Mouse (Mus musculus): ENCODE results near the gene Sfxn4. TPM values are rescaled to one million over a fixed set of nuclear protein-coding genes. Genes with fewer than 3 reads are reported as not detected.
A peak's percentile ranks its signal among the peaks of the same experiment; 100 is the strongest.
"Not testable (repeated sequence)": the region's sequence is repeated elsewhere in the genome, so short reads cannot be mapped to it uniquely, and the experiment has no call there.

Sfxn4 gene
- 1 to 10 TPM; 1.9 to 2.8 TPM for total RNA-seq (2021)
- long read RNA-seq, experiment 1, partial matches to known transcripts = 0 of 4 reads
- long read RNA-seq, experiment 1, other reads (novel, unspliced or antisense) = 2 of 4 reads
- long read RNA-seq, experiment 2, partial matches to known transcripts = 0 of 2 reads
- long read RNA-seq, experiment 2, other reads (novel, unspliced or antisense) = 0 of 2 reads

DNA sequence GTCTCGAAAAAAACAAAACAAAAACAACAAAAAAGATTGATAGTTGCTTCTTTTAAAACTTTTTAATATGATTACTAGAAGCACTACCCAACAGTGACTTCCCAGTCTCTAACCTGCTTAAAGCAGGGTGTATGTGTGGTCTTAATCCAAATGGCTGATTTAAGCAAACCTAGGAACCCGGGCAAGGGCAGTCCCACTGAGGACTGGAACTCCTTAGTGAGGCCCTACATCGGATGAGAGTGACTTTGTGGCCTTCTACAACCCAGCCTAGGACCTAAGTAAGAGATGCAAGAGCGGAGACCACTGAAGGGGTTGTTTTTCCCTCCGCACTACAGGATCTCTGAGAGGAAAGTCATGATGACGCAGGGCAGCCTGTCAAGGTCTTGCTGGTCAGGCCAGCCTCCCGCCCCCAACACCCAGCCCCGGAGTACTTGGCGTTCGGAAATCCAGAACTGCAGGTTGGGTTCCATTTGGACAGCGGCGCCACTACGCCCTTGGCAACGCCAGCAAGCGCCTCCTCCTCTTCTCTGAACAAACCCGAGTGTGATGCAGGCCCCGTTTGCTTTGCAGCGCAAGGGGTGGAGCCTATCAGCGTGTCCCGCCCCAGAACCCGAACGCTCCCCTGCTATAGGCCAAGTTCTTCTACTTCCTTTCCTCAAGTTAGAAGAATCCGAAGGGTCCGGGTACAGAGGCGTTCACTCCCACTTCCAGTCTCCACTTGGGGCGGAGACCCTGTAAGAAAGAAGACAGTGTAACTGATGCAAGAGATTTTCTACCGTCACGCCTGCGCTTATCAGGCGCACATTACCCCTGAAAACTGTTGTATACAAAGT is at the start of gene Sfxn4:
Sfxn4 (minus strand) TSS at position 612 of the 833 bp plus-strand sequence.
- peak; percentile 82 for DNase-seq

DNA sequence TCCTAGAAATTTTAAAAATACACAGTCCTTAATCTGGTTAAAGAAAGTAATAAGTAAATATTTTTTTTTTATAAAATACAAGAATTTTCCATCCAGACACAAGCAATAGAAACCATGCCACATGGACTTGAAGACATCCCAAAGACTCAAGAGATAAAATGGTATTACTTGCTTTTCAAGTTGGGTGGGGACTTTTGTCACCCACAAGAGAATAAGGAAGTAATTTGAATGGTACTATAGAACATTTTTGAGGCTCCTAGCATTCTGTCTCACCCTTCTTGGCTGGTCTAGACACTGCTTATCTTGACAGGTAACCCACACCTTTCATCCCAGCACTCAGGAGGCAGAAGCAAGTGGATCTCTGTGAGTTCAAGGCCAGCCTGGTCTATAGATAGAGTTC is 49.0 kb upstream of the Sfxn4 start:
- no peak for DNase-seq

DNA sequence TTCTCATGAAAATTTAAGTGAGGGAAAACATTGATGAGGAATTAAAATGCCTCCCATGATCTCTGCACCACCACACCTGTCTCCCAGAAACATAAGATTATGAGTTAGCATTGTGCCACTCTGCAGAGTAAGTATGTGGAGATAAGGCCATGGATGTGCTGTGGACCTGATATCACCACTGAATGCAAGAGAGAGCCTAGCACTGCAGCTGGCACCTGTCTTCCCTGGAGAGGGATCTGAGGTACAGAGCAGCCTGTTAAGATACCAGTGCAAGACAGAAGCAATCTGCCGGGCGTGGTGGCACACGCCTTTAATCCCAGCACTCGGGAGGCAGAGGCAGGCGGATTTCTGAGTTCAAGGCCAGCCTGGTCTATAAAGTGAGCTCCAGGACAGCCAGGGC is 44.2 kb upstream of the Sfxn4 start:
- DNase-seq = no peak

DNA sequence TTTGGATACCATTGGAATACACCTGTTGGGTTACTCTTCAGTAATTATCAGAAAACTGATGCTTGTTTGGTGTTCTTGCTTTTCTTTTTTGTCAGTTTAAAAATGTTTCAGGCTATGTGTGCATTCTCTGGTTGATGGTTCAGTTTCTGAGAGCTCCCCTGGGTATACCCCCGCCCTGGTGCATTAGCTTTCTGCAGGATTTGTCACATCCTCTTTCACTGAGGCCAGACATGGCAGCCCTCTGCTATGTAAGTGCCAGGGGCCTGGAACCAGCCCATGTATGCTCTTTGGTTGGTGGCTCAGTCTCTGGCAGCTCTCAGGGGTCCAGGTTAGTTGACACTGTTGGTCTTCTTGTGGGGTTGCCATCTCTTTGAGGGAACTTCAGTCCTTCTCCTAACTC is 42.7 kb upstream of the Sfxn4 start:
- DNase-seq = no peak

DNA sequence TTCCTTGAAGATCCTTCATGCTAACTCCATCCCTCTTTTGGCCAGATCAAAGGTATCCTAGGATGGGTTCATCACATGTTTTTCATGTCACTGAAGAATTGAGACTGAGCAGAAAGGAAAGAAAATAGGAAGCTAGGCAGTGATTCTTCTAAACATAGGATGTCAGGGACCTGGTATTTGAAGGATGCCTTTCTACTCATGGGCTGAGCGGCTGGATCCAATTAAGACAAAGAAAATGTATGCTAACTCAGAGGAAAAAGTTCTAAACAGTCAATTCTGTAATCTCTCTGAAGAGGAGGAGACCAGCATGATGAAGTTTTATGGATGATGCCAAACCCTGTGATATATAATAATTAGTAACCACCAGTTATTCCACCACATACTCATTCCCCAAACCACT is 41.9 kb upstream of the Sfxn4 start:
- no peak for DNase-seq

DNA sequence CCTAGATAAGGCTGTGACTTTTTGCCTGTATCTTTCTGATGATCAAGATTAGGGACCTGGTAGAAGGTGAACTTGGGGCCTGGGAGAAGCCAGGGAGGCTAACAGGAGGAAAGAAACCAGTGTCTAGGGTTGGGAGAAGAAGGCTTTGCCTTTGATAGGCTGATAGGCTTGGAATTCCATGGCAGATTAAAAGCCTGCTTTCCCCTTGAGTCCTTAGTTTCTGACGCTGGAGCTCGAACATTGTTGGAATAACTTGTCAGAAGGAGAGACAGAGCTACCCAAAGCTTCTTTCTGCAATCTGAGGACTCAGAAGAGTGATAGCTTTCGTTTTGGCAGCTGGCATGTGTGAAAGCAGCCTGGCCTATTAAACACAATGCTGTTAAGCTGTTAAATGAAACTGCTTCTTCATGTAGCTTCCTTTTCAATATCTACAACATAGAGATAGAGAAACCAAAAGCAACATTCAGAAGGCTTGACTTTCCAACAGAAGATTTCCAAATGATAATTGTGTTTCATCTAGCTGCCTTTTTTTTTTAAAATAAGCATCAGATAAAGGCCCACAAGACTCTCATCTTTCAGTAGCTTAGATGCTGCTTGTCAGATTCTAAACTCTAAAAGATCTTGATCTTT is 34.1 kb upstream of the Sfxn4 start:
- DNase-seq = no peak

DNA sequence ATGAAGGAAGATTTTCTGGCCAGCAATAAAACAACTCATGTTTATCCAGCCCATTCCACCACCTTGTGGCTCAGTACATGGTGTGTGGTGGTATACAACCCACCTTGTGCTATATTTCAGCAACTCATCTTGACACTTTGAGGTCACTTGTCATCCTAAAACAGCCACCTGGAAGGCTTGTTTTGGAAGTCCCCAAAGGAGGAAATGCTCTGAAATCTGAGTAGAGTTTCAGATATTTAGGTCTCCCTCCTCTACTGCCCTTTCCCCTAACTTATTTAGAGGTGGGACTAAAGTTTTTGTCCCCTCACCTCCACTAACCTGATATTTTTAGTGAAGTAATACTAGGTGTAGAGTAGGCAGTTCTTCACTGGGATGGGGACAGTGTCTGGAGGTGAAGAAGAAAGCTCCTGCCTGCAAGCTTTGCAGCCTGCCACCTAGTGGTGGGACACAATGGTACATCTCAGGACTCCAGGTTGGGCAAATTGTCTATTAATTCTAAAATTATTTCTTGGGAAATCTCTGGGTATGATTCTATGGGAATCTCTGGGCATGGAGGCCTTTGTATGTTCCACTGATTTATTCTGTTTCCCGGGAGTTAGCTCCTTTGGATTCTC is 30.8 kb upstream of the Sfxn4 start:
- peak; percentile 63 for DNase-seq

DNA sequence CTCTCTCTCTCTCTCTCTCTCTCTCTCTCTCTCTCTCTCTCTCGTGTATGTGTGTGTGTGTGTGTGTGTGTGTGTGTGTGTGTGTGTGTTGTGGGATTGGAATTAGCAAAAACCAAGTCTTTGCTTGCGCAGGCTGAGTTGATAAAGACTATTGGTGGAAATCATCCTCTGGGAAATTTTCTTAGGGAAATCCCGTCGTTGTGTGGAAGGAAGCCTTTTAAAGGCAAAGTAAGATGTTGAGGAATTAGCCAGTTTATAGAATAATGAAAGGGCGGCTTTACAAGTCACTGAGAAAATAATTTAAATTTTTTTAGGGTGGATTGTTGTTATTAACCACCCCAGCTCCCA is 29.8 kb upstream of the Sfxn4 start:
- no peak for DNase-seq

DNA sequence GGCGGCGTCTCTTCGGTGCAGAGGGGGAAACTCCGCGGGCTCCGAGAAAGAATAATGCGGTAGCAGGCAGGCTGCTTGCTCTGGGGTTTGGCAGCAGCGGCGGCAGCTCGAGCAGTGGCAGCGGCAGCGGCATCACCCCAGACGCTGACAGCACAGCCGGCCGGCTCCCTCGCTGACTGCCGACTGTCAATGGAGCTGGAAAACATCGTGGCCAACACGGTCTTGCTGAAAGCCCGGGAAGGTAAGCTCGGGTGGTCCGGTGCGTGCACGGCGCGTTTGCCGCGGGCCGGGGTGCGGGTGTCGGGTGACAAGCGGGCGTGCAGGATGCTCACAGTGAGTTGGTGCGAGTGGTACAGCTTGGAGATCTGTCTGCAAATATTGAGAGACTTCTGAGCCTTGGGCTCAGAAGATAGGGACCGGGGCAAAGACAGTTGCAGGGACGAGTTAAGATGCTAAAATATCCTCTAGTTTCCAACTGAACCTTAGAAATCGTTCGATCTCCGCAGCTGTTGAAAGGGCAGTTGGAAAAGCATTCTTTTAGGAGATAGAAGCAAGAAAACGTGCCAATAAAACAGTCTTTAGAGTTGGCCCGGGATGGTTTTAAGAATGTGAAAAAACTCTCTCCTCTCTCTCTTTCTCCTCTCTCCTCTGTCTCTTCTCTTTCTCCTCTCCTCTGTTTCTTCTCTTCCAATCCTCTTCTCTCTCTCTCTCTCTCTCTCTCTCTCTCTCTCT is 29.3 kb upstream of the Sfxn4 start:
- DNase-seq = peak; percentile 42

DNA sequence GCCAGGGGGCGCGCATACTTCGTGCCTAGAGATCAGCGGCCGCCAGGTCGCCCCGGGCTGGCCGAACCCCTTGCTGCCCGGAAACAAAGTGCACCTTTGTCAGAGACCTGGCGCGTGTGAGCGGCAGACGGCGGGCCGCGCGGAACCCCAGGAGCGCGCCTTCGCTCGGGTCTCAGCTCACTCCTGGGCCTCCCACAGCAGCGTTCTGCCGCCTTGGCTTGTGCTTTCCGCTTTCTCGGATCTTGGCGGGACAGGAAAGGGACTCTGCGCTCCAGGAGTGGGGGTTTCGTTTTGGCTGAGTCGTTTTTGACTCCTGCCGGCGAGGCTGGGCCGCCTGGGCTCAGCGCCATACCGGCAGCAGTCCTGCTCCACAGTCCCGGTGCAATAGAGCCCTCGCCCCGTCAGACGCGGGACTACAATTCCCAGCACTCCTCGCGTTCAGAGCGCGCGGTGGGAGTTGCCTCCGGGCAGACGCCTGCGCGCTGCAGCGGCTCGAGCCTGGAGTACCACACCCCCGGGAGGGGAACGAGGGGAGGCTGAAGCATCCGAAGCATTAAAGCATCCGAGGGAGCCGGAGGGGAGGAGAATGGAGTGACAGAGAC is 28.5 kb upstream of the Sfxn4 start, which contains the start of gene Grk5:
Grk5 (plus strand) TSS at position 36 of the 602 bp plus-strand sequence.
- peak; percentile 98 for DNase-seq

DNA sequence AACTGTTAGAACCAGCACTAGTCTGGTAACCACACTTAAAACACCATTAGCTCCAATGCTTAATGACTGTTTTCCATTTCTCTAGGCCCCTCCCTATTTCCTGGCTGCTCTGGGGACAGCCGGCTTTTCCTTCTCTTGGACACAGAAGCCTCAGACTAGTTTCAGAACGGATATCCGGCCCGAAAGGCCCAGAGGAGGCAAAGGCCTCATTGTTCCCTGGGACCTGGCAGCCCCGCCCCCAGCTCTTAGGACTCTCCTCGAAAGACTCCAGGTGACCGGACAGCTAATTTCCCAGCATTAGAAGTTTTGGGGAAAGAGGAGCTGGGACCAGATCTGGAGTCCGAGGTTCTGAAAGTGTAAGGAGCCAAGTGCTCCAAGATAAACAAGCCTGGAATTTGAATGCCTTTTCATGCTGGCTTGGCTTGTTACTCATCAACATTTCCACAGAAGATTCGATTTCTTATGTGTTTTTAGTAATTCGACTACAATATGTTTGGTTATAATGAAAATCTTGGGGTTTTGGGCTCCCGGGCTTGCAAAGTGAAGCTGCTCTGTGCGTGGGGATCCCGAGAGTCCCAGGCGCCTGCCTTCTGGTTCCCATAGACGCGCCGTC is 27.9 kb upstream of the Sfxn4 start:
- peak; percentile 45 for DNase-seq

DNA sequence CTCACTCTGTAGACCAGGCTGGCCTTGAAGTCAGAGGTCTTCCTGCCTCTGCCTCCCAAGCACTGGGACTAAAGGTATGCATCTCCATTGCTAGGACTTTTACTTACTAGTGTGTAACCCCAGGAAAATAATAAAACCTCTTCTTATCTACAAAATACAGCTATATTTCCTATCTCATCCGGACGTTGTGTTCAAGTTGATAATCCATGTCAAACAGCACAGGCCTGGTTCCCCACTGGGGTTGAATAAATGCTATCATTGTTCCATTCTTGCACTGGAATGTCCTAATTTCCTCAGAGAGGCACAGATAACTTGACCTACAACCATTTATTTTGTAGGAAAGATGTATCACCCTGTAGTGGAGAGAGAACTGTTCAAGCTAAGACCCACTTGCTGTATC is 26.4 kb upstream of the Sfxn4 start:
- DNase-seq = no peak

DNA sequence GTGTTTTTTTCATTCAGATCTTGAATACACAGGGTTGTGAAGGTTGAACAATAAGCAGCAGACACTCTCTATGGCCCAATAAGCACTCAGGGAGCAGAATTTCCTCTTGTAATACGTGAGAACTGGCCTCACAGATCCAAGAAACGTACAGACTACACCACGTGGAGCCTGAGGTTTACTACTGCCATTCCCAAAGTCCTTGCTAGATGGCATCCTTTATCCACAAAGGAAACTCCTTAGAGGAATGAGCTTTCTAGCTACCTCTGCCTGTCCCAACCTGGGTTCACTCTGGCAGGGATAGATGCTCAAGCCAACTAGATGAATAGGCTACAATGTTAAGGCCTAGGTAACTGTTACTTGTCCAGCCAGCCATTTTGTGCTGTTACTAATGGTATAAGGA is 21.9 kb upstream of the Sfxn4 start:
- no peak for DNase-seq

DNA sequence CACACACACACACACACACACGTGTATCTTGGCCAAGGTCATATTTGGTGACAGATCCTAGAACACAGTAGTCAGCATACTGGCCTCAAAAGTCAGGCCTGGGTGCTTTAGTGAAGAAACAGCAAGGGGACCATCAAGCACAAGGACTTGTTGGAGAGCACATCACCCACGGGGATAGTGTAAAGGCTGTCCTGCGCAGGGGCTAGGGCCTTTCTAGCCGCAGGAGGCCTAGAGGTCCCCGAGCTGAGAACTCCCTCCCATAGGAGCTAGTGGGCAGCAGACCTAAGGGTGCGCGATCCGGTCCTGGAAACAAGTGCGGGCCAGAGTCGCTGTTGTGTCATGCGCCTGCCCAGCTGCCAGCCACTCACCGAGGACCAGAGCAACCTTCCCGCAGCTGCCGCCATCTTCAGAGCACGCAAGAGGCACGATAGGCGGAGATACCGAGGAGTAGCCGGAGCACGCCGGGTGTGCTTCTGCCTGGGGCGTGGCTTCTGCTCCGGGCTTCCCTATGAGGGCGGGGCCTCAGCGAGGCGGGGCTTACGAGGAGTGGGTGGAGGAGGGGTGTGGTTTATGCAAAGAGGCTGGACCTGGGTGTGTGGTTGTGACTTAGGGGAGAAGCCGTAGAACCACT is 12.9 kb upstream of the Sfxn4 start, which contains the start of gene Prdx3:
Prdx3 (minus strand) TSS at position 493 of the 631 bp plus-strand sequence.
- peak; percentile 94 for DNase-seq

DNA sequence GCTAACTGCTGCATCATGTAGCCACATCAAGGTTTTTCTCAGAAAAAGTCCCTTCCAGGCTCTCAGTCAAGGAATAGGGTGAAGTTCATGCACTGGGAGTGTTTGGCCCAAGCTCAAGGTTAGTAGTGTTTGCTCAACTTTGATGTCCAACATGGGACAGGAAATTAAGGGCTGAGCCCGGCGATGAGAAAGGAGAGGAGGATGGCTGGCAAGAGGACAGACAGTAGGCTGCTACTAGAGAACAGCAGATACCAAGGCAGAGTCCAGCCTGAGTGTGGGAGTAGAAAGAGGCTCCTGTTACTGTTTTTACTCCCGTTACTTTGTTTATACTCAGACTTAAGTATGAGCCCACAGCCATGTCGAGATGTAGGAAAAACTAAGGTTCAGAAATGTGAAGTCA is 12.2 kb upstream of the Sfxn4 start:
- DNase-seq = peak; percentile 7

DNA sequence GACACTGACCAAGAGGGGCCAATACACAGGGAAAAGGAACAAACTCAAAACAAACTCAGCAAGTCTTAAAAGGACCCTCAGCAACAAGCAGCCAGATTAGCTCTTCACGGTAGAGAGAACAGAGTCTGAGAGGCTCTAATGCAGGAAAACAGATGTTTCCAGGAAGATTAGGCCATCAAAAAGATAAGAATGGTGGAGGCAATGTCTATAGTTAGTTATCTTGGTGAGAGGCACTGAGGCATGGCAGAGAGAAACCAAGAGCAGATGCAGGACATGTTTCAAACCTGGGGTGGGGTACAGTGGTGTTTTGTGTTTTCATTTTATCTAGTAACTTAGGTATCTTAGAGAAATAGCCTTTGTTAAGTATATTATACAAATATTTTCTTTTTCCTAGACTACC is 11.0 kb upstream of the Sfxn4 start:
- DNase-seq = no peak

DNA sequence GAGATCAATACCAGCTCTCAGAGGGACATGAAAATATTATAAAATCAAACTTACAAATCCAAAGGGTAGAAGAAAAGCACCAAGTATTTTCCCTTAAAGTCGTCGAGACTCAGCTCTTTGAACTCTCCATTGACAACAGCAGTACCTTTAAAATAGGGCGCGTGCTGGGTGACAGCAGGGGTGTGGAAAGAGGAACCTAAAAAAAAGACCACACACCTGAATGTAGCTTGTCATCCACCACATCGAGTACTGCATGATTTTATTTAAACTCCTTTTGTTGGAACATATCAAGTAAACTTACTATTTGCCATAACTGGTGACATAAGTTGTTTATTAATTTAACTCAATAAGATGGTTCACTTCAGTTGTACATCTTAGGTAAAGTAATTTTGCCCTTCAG is 10.1 kb upstream of the Sfxn4 start:
- DNase-seq = no peak

DNA sequence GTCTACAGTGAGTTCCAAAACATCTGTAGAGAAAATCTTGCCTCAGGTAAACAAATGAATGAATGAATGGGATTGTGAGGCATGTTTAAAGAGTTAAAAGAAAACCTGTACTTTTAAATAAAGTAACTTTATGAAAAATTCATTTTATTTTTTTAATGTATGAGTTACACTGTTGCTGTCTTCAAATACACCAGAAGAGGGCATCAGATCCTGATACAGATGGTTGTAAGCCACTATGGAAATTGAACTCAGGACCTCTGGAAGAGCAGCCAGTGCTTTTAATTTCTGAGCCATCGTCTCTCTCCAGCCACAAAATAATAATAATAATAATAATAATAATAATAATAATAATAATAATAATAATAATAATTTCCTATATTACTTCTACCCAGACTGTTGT is 9.2 kb upstream of the Sfxn4 start:
- DNase-seq = no peak

DNA sequence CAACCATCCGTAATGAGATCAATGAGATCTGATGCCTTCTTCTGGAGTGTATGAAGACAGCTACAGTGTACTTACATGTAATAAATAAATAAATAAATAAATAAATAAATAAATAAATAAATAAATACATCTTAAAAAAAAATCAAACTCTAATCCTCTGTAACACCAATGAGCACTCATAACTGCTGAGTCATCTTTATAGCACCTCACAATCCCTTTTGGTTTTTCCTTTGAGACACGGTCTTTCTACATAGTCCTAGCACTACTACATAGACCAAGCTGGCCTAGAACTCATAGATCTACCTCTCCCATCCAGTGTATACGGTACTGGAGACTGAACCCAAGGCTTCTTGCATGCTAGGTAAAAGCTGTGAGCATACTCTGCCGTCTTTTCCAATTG is 4.9 kb upstream of the Sfxn4 start:
- DNase-seq = not testable (repeated sequence)

DNA sequence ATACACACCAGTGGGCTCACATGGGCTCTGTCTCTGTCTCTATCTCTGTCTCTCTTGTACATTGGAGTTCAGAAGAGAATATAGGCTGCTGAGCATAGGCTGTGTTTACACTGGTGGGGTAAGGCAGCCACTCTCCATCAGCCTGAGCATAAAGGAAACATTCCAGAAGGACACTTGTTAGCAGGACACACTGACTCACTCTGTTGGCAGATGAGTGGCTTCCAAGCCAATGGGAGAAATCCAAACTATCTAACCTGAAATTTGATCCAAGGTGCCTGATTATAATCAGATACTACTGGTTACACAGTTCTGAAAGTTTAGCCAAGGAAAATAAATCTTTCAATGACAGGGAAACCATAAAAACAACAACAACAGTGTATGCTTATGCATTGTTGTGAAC is 15.5 kb downstream of the Sfxn4 start:
- DNase-seq = no peak

DNA sequence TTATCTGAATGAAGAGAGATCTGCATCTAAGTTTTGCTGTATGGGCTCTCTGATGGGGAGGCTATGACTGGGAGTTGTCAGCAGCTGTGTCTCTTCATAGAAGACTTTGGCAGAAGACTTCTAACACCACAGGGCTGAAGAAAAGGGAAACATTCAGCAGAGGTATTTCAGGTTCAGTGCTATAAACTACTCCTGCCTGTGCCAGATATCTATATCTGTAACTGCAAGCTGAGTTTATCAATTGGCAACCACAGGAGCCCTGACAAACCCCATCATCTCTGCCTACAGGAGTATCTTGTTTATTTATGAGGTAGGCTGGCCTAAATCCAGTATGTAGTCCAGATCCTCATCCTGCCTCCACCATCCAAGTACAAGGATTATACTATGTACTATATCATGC is 18.0 kb downstream of the Sfxn4 start:
- DNase-seq = no peak
